Mouse (Mus musculus) heart, postnatal 0 days (tissue): ENCODE results near the gene Arhgef28.

ENCODE experiments used
- CTCF ChIP-seq: IDR thresholded peaks from 2 replicates; pipeline ENCODE4 v1.5.1; 2016; ENCODE audit warnings: antibody characterized with exemption, control low read depth, low read depth
- EP300 ChIP-seq: IDR thresholded peaks from 2 replicates; pipeline ENCODE4 v1.6.1; 2016; ENCODE audit warnings: antibody characterized with exemption, low read depth

- TF ChIP-seq CTCF: no peak
- no peak for TF ChIP-seq EP300
These were observed 80.6 kb downstream of the Arhgef28 start for GRCm38 (mm10) chr13:98125666-98126065.
